Mouse (Mus musculus) kidney, postnatal 25 days (tissue): ENCODE data around the gene Srsy.
"Not testable (repeated sequence)": the region's sequence is repeated elsewhere in the genome, so short reads cannot be mapped to it uniquely, and the experiment has no call there.

Experiments used
- DNase-seq, 2 experiments: peaks; one replicate each; pipeline ENCODE4 v3.0.0; 2021; ENCODE audit warnings: mixed read lengths in 2 of 2

Srsy gene

DNA sequence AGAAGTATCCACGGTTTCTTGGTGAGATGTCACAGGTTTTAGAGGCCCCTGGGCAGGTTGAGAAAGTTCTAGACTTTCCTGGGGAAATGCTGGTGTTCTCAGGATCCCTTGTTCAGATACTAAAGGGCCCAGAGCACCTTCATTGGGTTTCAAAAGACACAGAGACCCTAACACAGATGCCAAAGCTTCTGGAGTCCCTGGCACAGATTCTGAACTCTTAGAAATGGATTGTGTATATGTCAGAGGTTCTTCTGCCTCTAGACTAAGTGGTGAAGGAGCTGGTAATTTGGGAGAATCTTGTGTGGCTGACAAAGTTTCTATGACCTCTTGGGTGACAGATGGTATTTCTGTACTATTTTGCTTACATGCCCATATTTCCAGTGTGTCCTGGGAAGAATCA lies at the start of gene Srsy:
Gene Srsy (minus strand): TSS at position 101 of the 400 bp plus-strand sequence.
- not testable (repeated sequence) for DNase-seq
